Mouse (Mus musculus) gastrocnemius, adult 2 months (tissue): ENCODE data around the gene Kcnt2. TPM values are rescaled to one million over a fixed set of nuclear protein-coding genes. Genes with fewer than 3 reads are reported as not detected.

Experiments
- DNase-seq: peaks from one replicate; pipeline ENCODE4 v3.0.0; 2022
- H3K27ac ChIP-seq: fragments of 200-600 bp; 2 replicates; pipeline ENCODE4 v1.8.1; 2022; ENCODE audit warnings: mild to moderate bottlenecking
- H3K4me3 ChIP-seq: fragments of 200-600 bp; 2 replicates; pipeline ENCODE4 v1.8.1; 2022; ENCODE audit warnings: mild to moderate bottlenecking, moderate library complexity
- CTCF ChIP-seq: fragments of 200-600 bp; IDR thresholded peaks from 2 replicates; pipeline ENCODE4 v1.8.1; 2022; ENCODE audit warnings: antibody characterized with exemption, mild to moderate bottlenecking, moderate library complexity
- intact Hi-C: fragments of 180-260 bp; cut with DNase I; formaldehyde crosslinking; loops from one replicate; pipeline ENCODE4 v1.15.1; 2025
- total RNA-seq, 2 experiments: library from RNA; stranded (reverse); gene quantifications; 2 replicates each; pipeline ENCODE4 v1.2.3; 2021

Gene Kcnt2
- total RNA-seq, 2 experiments from 2014 or later: 0.45 to 0.56 TPM

DNA sequence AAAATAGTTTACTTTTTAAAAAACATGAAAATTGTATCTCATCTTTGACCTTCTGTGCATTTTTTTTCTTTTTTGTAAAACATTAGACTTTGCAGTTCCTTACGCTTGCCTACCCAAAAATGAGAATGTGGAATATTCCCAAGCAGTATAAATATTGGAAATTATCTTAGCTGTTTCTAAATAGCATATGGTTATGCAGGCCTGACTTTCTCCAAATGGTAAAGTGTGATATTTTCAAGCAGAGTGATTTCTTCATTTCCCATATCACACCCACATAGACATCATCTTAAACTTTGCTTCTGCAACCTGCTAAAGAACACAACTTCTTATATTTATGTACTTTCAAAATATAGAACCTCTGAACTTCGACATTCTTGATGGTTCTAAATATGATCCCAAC, 210.9 kb downstream of the Kcnt2 start:
- Histone ChIP-seq H3K27ac (no peak overlapping the region), H3K4me3 (no peak overlapping the region)
- intact Hi-C loops: no loop called here
- no peak for DNase-seq
- no peak for TF ChIP-seq CTCF

DNA sequence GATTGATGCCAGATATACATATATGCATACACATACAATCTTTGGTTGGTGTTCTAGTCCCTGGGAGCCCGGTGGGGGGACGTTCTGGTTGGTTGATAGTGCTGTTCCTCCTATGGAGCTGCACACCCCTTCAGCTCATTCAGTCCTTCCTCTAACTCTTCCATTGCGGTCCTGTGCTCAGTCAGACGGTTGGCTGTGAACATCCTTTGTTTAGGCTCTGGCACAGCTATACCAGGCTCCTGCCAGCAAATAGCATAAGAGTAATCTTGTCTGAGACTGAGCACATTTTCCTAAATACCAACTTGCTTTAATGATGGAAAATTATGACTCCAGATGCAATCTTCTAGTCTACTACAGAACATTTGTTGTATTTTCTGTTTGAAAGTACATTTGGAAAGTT, 222.4 kb downstream of the Kcnt2 start:
- Histone ChIP-seq H3K4me3 (no peak overlapping the region), H3K27ac (no peak overlapping the region)
- DNase-seq: no peak
- intact Hi-C loops: no loop called here
- no peak for TF ChIP-seq CTCF

GRCm38 (mm10) chr1:140469586-140469985, 223.6 kb downstream of the Kcnt2 start:
- TF ChIP-seq CTCF: no peak
- H3K4me3 ChIP-seq: no peak overlapping the region
- no peak overlapping the region for H3K27ac ChIP-seq
- no peak for DNase-seq
- intact Hi-C loops: no loop called here

- no peak overlapping the region for H3K4me3 ChIP-seq
- no peak for DNase-seq
- TF ChIP-seq CTCF: no peak
- no peak overlapping the region for H3K27ac ChIP-seq
- intact Hi-C loops: no loop called here
These were observed 231.0 kb downstream of the Kcnt2 start for GRCm38 (mm10) chr1:140476921-140477320.

- Histone ChIP-seq H3K27ac (no peak overlapping the region), H3K4me3 (no peak overlapping the region)
- DNase-seq: no peak
- peak; percentile 16; the same call in 1 of the 2 replicates for TF ChIP-seq CTCF
- intact Hi-C loops: no loop called here
These were observed 238.1 kb downstream of the Kcnt2 start for GRCm38 (mm10) chr1:140484016-140484415.

- intact Hi-C loops: no loop called here
- Histone ChIP-seq H3K4me3 (no peak overlapping the region), H3K27ac (no peak overlapping the region)
- no peak for TF ChIP-seq CTCF
- no peak for DNase-seq
These were observed 243.9 kb downstream of the Kcnt2 start for GRCm38 (mm10) chr1:140489816-140490215.

GRCm38 (mm10) chr1:140491406-140491805, 245.4 kb downstream of the Kcnt2 start:
- DNase-seq: no peak
- no peak overlapping the region for H3K4me3 ChIP-seq
- no peak overlapping the region for H3K27ac ChIP-seq
- TF ChIP-seq CTCF: no peak
- intact Hi-C loops: no loop called here

- TF ChIP-seq CTCF: no peak
- intact Hi-C loops: no loop called here
- Histone ChIP-seq H3K4me3 (no peak overlapping the region), H3K27ac (no peak overlapping the region)
- no peak for DNase-seq
These were observed 246.3 kb downstream of the Kcnt2 start for GRCm38 (mm10) chr1:140492237-140492636.

DNA sequence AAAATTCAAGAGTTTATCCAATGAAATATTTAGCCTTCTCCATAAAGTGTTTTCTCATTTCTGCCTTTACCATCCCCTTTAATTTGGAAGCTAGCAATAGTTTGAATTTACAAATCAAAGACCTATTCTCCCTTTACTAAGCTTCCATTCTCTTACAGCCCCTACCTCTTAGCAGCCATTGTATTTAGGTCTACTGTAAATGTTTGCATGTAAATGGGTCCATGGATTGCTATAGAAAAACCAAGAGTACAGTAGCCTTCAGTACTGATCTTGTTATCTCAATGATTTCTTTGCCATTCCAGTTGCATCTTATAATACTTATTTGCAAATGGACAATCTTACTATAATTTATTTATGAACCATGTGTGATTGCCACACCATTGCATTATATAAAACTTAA, 267.5 kb downstream of the Kcnt2 start:
- H3K27ac ChIP-seq: no peak overlapping the region
- intact Hi-C loops: no loop called here
- no peak overlapping the region for H3K4me3 ChIP-seq
- TF ChIP-seq CTCF: no peak
- DNase-seq: no peak

DNA sequence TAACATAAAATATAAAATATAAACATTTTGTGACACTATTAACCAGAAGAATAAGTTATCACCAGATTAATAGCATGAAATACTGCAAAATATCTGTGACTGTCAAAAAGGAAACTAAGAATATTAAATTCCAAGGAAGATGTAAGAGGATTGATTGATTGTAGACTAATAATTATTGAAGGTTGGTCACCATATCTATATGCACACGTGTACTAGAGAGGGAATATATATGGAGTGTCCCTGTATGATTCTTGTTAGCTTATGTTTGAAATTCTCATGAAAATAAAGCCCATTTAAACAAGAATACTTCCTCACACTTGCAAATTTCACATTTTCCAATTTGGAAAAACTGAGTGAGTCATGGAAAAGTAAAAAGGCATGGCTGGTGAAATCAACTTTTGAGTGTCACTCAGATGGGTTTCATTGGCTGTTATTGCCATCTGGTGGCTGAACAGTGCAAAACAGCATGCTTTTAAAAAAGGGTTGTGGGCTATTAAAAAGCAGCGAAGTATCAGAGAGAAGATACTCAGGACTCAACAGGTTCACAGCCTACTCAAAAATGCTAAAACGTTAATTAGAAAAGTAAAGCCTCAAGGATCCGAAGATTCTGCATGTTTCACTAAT, 285.4 kb downstream of the Kcnt2 start:
- H3K4me3 ChIP-seq: no peak overlapping the region
- H3K27ac ChIP-seq: no peak overlapping the region
- TF ChIP-seq CTCF: peak; percentile 62
- intact Hi-C loops: loop anchor here (2.0 kb wide), 1 partner anchor 359 kb away; no protein-coding TSS in a partner anchor
- DNase-seq: no peak

DNA sequence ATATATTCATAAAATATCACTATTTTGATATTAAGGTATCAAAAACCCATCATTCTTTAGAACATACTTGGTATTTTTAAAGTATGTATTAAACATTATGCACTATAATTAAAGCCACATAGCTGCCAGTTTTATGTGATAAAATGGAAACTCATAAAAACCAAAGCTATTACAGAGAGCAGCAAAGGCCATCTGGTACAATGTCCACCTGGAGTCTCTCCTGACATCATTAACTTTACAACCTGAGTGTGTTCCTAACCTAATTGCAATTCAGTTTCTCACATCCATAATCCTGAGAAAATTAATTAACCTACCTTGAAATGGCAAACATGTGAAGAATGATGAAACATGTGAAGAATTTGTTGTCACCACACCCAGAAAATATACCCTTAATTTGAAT, 288.9 kb downstream of the Kcnt2 start:
- TF ChIP-seq CTCF: no peak
- Histone ChIP-seq H3K27ac (no peak overlapping the region), H3K4me3 (no peak overlapping the region)
- intact Hi-C loops: no loop called here
- DNase-seq: no peak

- no peak overlapping the region for H3K27ac ChIP-seq
- DNase-seq: no peak
- no peak overlapping the region for H3K4me3 ChIP-seq
- TF ChIP-seq CTCF: no peak
- intact Hi-C loops: no loop called here
These were observed 296.1 kb downstream of the Kcnt2 start for GRCm38 (mm10) chr1:140542066-140542465.

DNA sequence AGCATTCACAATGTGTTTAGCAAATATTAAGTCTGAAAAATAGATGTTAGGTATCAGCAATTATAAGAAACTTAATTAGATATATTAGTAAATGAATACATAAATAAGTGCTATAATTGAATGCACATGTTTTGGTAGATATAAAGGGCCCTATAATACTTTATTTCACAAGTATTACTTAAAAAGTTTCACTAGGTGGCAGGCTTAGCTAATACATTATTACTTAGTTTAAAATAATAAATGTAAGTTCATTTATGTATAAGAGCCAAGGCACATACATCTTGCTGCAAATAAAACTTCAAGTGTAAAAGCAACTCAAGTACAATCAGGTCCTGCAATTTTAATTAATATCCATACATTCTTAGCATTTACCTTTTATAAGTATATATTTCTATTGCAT, 302.8 kb downstream of the Kcnt2 start:
- H3K27ac ChIP-seq: no peak overlapping the region
- TF ChIP-seq CTCF: peak; percentile 9; the same call in 1 of the 2 replicates
- no peak overlapping the region for H3K4me3 ChIP-seq
- intact Hi-C loops: no loop called here
- no peak for DNase-seq

DNA sequence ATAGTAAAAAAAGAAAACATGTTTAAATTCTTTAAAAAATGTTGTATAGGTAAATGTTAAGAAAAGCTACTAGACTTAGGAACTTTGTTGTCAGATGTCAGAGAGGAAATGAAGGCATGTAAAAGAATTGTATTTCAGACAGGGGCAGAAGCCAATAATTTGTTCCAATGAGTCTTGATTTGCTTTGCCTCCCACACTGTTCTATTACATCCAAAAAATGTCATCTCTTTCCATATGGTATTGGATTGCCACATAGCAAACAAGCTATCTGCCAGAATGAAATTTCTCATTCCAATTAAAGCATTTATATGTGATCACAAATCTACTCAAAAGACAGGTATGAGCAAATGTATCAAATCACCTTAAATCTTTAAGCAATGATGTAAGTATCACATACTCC, 314.8 kb downstream of the Kcnt2 start:
- TF ChIP-seq CTCF: no peak
- no peak for DNase-seq
- intact Hi-C loops: no loop called here
- Histone ChIP-seq H3K4me3 (no peak overlapping the region), H3K27ac (no peak overlapping the region)
